Mouse (Mus musculus): ENCODE data around the gene Tnfsf14.

Tnfsf14 gene

GRCm38 (mm10) chr17:57194041-57194507 is at the start of gene Tnfsf14:
Tnfsf14 (minus strand) TSS chr17:57194177.
- DNase-seq = no peak

- no peak for DNase-seq
Observed at GRCm38 (mm10) chr17:57237181-57237580, 43.2 kb upstream of the Tnfsf14 start.

- no peak for DNase-seq
Observed at GRCm38 (mm10) chr17:57235803-57236202, 41.8 kb upstream of the Tnfsf14 start.

GRCm38 (mm10) chr17:57234254-57234928 is 40.4 kb upstream of the Tnfsf14 start:
- no peak for DNase-seq

- no peak for DNase-seq
Observed at GRCm38 (mm10) chr17:57233038-57233437, 39.1 kb upstream of the Tnfsf14 start.

- no peak for DNase-seq
Observed at GRCm38 (mm10) chr17:57232200-57232599, 38.2 kb upstream of the Tnfsf14 start.

- no peak for DNase-seq
Observed at GRCm38 (mm10) chr17:57231321-57231771, 37.4 kb upstream of the Tnfsf14 start.

GRCm38 (mm10) chr17:57230728-57231125 is 36.8 kb upstream of the Tnfsf14 start:
- no peak for DNase-seq

- no peak for DNase-seq
Observed at GRCm38 (mm10) chr17:57229851-57230727, 36.1 kb upstream of the Tnfsf14 start.

GRCm38 (mm10) chr17:57228873-57229272 is 34.9 kb upstream of the Tnfsf14 start:
- no peak for DNase-seq

GRCm38 (mm10) chr17:57228014-57228413 is 34.0 kb upstream of the Tnfsf14 start, which contains the start of gene C3:
C3 (minus strand) TSS chr17:57228136.
- no peak for DNase-seq

- no peak for DNase-seq
Observed at GRCm38 (mm10) chr17:57227468-57227867, 33.5 kb upstream of the Tnfsf14 start.

GRCm38 (mm10) chr17:57223313-57223712 is 29.3 kb upstream of the Tnfsf14 start:
- no peak for DNase-seq

GRCm38 (mm10) chr17:57221911-57222310 is 27.9 kb upstream of the Tnfsf14 start:
- no peak for DNase-seq

- no peak for DNase-seq
Observed at GRCm38 (mm10) chr17:57219884-57220207, 25.9 kb upstream of the Tnfsf14 start.

GRCm38 (mm10) chr17:57219167-57219883 is 25.3 kb upstream of the Tnfsf14 start:
- peak; percentile 47 for DNase-seq

- DNase-seq = no peak
Observed at GRCm38 (mm10) chr17:57218335-57218900, 24.4 kb upstream of the Tnfsf14 start.

- no peak for DNase-seq
Observed at GRCm38 (mm10) chr17:57214676-57215387, 20.9 kb upstream of the Tnfsf14 start.

GRCm38 (mm10) chr17:57211501-57211900 is 17.5 kb upstream of the Tnfsf14 start:
- no peak for DNase-seq

- DNase-seq = no peak
Observed at GRCm38 (mm10) chr17:57209330-57209729, 15.4 kb upstream of the Tnfsf14 start.

GRCm38 (mm10) chr17:57207938-57208337 is 14.0 kb upstream of the Tnfsf14 start:
- DNase-seq = no peak
